Mouse (Mus musculus) adrenal gland, postnatal 10 days (tissue): ENCODE measurements around the gene Hrh3. TPM values are rescaled to one million over a fixed set of nuclear protein-coding genes. Genes with fewer than 3 reads are reported as not detected.

ENCODE experiments used
- DNase-seq: peaks from one replicate; pipeline ENCODE4 v3.0.0; 2021; ENCODE audit warnings: mixed read lengths
- total RNA-seq, 2 experiments: library from RNA; stranded (reverse); gene quantifications; 2 replicates each; pipeline ENCODE4 v1.2.3; 2021

Gene Hrh3
- total RNA-seq, 2 experiments from 2014 or later = 0.09 to 0.76 TPM

DNA sequence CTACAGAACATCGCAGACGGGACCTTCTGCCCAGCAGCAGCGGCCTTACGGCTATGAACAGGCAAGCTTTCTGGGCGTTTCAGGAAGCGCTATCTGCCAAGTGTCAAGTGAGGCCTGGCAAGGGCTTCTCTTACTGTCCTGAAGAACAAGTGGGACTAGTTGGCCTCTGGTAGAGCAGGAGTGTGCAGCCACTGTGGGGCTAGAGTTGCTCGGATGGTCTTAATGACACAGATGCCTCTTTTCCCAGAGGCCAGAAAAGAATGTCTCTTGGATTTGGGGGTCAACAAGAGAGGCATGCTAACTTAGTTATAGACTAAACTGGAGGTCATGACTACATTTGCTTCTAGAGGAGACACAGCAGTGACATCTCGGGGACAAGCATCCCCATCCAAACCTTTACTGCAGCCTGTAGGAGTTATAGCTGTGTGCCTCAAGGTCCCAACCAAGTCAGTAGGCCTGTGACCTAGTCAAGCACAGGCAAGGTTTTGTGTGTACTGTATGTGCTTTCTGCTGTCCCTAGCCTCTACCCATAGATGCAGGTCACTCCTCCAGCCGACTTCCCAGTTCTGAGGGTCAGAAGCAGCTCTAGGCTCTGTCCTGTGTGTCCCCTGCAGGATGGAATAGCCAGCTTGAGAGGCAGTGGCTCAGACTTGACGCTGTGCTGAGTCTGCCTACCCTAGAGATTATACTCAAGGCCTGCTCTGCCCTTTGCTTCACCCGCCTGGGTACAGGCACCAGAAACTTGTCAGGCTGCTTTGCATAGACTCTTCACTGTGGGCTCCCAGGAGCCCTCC lies 40.8 kb downstream of the Hrh3 start:
- no peak for DNase-seq

GRCm38 (mm10) chr2:180053001-180053400 lies 51.3 kb downstream of the Hrh3 start:
- DNase-seq = no peak

DNA sequence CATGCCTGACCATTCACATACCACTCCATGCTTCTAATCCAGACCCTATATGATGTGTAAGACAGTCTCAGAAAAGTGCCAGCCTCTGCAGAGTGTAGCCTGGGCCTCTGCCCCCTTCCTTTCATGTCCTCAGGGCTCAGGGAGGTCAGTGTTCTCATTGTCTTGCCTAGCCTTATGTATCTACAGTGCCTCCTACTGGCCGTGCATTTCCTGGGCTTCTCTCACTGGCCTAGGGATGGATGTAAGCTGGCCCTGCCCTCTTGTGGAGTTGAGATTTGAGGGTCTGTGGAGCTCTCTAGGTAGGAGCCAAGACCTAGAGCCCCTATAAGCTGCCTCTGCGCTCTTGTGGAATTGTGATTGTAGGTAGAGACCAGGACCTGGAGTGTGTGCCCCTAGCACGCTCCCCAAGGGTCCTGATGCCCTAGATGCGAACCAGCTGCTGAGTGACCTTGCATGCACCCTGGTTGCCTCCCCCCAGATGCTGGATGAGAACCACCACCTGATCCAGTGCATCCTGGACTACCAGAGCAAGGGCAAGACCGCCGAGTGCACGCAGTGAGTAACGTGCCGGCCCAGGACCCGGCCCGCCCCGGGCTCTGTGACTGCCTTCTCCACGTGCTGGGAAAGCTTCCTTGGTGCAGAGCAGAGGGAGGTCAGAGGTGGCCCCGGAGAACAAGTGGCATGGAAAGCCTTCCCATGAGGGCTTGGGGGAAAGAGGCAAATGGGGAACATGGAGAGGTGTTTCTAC lies 52.1 kb downstream of the Hrh3 start:
- peak; percentile 33 for DNase-seq

- DNase-seq = peak; percentile 89
These were observed 53.3 kb downstream of the Hrh3 start for GRCm38 (mm10) chr2:180050986-180051385.

Other genes with a start within 250 kb of the Hrh3 start
- 10 to 100 TPM; 15.8 to 19.1 TPM for gene Taf4, start 127.8 kb downstream of the Hrh3 start, total RNA-seq
- 10 to 100 TPM; 33.2 to 35.9 TPM for gene Lsm14b, start 79.5 kb downstream of the Hrh3 start, total RNA-seq
- gene Psma7, start 62.1 kb downstream of the Hrh3 start, total RNA-seq = 100 to 1,000 TPM; 216 to 235 TPM
- 1 to 10 TPM; 5.1 to 5.9 TPM for gene Ss18l1, start 62.0 kb downstream of the Hrh3 start, total RNA-seq
- 10 to 100 TPM; 13.1 to 18.9 TPM for gene Mtg2, start 33.9 kb downstream of the Hrh3 start, total RNA-seq
- gene Osbpl2, start 14.8 kb upstream of the Hrh3 start, total RNA-seq = 10 to 100 TPM; 30.2 to 34.0 TPM
- gene Adrm1, start 67.0 kb upstream of the Hrh3 start, total RNA-seq = 100 to 1,000 TPM; 102 to 111 TPM
- gene Lama5, start 121.4 kb upstream of the Hrh3 start, total RNA-seq = 10 to 100 TPM; 35.6 to 39.0 TPM
- gene Rps21, start 152.9 kb upstream of the Hrh3 start, total RNA-seq = 100 to 1,000 TPM; 772 to 787 TPM
- gene Cables2, start 169.0 kb upstream of the Hrh3 start, total RNA-seq = 10 to 100 TPM; 17.3 to 19.8 TPM
- not detected for gene Rbbp8nl, start 185.4 kb upstream of the Hrh3 start, total RNA-seq
- gene Gata5, start 230.2 kb upstream of the Hrh3 start, total RNA-seq = under 1 TPM; 0.27 to 0.36 TPM